Mouse (Mus musculus): ENCODE results near the gene 1700017D01Rik. TPM values are rescaled to one million over a fixed set of nuclear protein-coding genes. Genes with fewer than 3 reads are reported as not detected.
"Not testable (repeated sequence)": the region's sequence is repeated elsewhere in the genome, so short reads cannot be mapped to it uniquely, and the experiment has no call there.

Gene 1700017D01Rik
- polyA plus RNA-seq, 1 experiment from 2014 or later = not detected

DNA sequence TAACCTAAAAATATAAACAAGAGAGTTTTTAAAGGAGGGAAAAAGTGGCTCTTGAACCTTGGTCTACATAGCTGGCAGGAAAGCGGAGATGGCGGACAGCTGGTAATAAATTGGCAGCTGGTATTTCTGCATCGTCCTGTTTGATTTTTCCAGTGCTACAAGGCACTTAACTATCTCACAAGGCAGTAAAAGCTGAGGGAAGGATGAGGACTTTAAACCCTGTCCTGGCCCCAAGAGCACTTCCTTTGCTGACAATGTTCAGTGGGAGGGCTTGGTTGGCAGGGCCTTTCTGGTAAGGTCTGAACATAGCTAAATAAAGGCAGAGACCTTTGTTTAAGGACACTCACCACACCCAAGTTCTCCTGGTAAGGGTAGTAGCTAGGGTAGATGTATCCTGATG lies 60.3 kb downstream of the 1700017D01Rik start:
- Histone ChIP-seq H3K4me1 (no peaks in the 10 kb centered on the region), H3K36me3 (no peaks in the 10 kb centered on the region), H3K27ac (no peak overlapping the region), H3K4me3 (no peak overlapping the region), H3K9me3 (replicated peaks) (no peaks in the 10 kb centered on the region), H3K27me3 (ENCODE audit: low read depth, poor library complexity, severe bottlenecking) (no peaks in the 10 kb centered on the region)
- 86% methylated on average over 3 of the region's 3 CpGs for WGBS
- no peak for DNase-seq (ENCODE audit: low spot score)

DNA sequence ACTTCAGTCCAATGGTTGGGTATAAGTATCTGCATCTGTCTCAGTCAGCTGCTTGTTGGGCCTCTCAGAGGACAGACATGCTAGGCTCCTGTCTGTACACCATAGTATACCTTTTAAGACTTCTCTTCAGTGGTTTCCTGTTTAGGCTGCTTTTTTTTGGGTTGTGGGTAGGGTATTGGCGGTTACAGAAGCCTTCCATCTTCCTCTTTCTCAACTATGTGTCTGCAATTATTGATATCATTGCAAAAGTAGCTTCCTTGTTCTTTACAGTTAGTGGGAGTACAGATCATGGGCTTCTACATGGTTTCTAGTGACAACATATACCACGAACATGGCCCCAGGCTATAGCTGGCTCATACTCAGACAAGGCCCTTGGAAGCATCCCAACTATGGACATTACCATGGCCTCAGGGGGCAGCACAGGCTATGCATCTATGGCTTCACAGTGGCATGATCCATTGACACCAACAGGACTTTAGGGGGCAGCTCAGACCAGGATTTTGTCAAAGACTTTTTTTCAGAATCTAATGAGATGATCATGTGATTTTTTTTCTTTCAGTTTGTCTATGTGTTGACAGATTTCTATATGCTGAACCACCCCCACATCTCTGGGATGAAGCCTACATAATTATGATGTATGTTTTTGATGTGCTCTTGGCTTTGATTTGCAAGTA lies 65.3 kb downstream of the 1700017D01Rik start:
- Histone ChIP-seq H3K4me1 (no peaks in the 10 kb centered on the region), H3K9me3 (replicated peaks) (no peaks in the 10 kb centered on the region), H3K4me3 (no peak overlapping the region), H3K27me3 (ENCODE audit: low read depth, poor library complexity, severe bottlenecking) (no peaks in the 10 kb centered on the region), H3K27ac (no peak overlapping the region), H3K36me3 (no peaks in the 10 kb centered on the region)
- 87% methylated on average over 2 of the region's 2 CpGs for WGBS
- DNase-seq (ENCODE audit: low spot score) = no peak

DNA sequence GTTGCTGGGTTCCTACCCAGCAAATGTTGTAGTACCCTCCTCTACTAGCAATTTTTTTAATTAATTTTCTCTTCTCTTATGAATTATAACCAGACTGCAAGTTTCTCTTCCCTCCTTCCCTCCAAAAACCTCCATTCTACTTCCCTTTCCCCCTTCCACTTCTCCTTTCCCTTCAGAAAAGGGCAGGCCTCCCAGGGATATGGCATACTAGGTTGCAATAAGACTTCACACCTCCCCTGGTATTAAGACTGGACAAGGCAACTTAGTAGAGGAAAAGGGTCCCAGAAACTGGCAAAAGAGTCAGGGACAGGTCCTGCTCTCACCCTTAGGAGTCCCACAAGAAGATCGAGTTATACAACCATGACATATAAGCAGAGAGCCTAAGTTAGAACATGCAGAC lies 69.8 kb downstream of the 1700017D01Rik start:
- no peaks in the 10 kb centered on the region for H3K4me1 ChIP-seq
- WGBS = 87% methylated on average over 1 of the region's 1 CpGs

DNA sequence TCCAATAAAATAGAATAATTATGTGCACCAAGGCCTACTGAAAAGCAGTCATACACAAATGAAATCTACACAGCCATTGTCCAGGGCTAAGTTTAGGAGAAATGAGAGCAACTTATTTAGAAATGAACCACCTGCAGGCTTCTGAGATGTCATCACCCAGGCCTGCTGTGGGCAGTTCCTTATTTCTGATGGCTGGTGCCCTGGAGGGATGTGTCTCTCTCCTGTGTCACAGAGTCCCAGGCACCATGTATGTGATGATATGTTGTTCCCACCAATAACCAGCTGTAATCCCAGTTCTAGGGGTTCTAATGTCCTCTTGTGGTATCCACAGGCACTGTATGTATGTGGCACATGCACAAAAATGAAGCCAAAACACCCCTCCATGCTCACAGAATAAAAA lies 70.7 kb downstream of the 1700017D01Rik start:
- no peaks in the 10 kb centered on the region for H3K4me1 ChIP-seq
- no peak overlapping the region for H3K4me3 ChIP-seq
- H3K36me3 ChIP-seq = no peaks in the 10 kb centered on the region
- DNase-seq (ENCODE audit: low spot score) = no peak
- no peaks in the 10 kb centered on the region for H3K9me3 ChIP-seq (replicated peaks)
- no peaks in the 10 kb centered on the region for H3K27me3 ChIP-seq (ENCODE audit: low read depth, poor library complexity, severe bottlenecking)
- no peak overlapping the region for H3K27ac ChIP-seq

More for the DNA sequence above, 69.8 kb downstream of the 1700017D01Rik start:
- Histone ChIP-seq H3K27ac (no peak overlapping the region), H3K27me3 (ENCODE audit: low read depth, poor library complexity, severe bottlenecking) (no peaks in the 10 kb centered on the region), H3K4me3 (no peak overlapping the region), H3K9me3 (replicated peaks) (no peaks in the 10 kb centered on the region), H3K36me3 (no peaks in the 10 kb centered on the region)
- no peak for DNase-seq (ENCODE audit: low spot score)

DNA sequence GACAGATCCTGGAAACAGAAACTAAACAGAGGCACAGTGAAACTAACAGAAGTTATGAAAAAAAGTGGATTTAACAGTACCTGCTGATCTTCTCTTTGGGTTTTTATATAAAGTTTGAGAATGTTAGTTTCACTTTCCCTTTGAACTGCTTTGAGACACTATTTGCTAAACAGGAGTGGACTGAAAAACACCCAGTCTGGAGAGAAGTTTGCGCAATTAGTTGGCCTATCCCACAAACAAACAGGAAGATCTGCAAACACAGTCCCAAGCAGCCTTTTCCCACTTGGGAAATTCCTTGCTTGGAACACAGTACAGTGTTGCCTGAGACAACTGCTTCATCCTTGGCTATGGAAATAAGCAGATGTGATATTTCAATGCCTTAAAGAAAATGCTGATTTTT lies 75.0 kb downstream of the 1700017D01Rik start:
- H3K9me3 ChIP-seq (replicated peaks); H3K36me3 ChIP-seq; H3K27ac ChIP-seq; H3K4me1 ChIP-seq; DNase-seq (ENCODE audit: low spot score); H3K4me3 ChIP-seq; H3K27me3 ChIP-seq (ENCODE audit: low read depth, poor library complexity, severe bottlenecking): not testable (repeated sequence)
- whole genome bisulfite sequencing = 93% methylated on average over 1 of the region's 1 CpGs

DNA sequence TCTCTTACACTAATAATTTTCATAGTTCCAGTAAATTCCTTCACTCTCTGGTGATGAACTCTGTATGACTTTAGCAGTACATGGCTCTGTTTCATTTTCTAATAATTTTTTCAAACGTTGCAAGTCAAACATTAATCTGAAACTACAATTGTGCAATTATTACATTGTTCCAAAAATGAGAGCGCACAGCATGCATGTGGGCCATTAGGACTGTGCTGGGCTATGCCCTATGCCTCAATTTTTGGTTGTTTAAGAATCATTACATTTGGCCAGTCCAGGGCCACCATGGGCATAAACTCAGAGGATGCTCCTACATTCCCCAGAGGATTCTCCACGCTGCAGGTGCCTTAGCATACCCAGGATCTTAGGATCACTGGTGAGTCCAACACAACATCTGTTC lies 77.4 kb downstream of the 1700017D01Rik start:
- peaks cover 5% of the 10 kb centered on the region; the same call in 1 of the 2 replicates for H3K4me1 ChIP-seq
- H3K4me3 ChIP-seq = no peak overlapping the region
- no peaks in the 10 kb centered on the region for H3K27me3 ChIP-seq (ENCODE audit: low read depth, poor library complexity, severe bottlenecking)
- H3K36me3 ChIP-seq = no peaks in the 10 kb centered on the region
- DNase-seq (ENCODE audit: low spot score) = no peak
- no peaks in the 10 kb centered on the region for H3K9me3 ChIP-seq (replicated peaks)
- H3K27ac ChIP-seq = no peak overlapping the region
- WGBS = 70% methylated on average over 3 of the region's 3 CpGs

DNA sequence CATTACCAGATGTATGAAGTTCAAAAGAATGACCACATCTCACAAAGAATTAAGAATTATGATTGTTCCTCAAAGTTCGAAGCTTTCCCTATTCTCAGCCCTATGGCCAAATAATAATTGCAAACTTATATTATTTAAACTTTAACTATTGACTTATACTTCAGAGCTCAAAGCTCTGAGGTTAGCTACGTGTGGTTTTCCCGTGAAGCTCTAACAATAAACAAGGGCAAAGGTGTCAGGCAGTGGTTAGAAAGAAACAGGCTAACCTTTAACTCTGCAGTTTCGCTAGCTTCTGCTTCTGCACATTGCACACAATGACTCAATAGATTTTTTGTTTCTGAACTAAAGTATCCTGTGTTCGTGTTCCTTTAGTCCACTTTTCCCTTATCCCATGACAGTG lies 77.8 kb downstream of the 1700017D01Rik start:
- no peak for DNase-seq (ENCODE audit: low spot score)

DNA sequence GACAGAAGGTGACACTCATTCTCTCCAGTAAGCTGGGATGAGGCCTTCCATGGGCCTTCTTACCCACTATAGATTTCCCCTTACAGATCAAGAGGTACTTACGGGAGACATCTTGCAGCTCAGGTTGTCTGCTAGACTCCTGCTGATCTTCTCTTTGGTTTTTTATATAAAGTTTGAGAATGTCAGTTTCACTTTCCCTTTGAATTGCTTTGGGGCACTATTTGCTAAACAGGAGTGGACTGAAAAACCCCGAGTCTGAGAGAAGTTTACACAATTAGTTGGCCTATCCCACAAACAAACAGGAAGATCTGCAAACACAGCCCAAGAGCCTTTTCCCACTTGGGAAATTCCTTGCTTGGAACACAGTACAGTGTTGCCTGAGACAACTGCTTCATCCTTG lies 80.4 kb downstream of the 1700017D01Rik start:
- no peak overlapping the region for H3K4me3 ChIP-seq
- peaks cover 5% of the 10 kb centered on the region; the same call in 1 of the 2 replicates for H3K4me1 ChIP-seq
- H3K9me3 ChIP-seq (replicated peaks) = no peaks in the 10 kb centered on the region
- 66% methylated on average over 2 of the region's 2 CpGs for WGBS
- 0 out of 2 replicates have a peak, but pooled peaks cover 6% of the 10 kb centered on the region for H3K27me3 ChIP-seq (ENCODE audit: low read depth, poor library complexity, severe bottlenecking)
- no peaks in the 10 kb centered on the region for H3K36me3 ChIP-seq
- DNase-seq (ENCODE audit: low spot score) = no peak
- no peak overlapping the region for H3K27ac ChIP-seq

More for the DNA sequence above, 77.8 kb downstream of the 1700017D01Rik start:
- Histone ChIP-seq H3K4me3 (no peak overlapping the region), H3K4me1 (peaks cover 5% of the 10 kb centered on the region; the same call in 1 of the 2 replicates), H3K9me3 (replicated peaks) (no peaks in the 10 kb centered on the region), H3K36me3 (no peaks in the 10 kb centered on the region), H3K27ac (no peak overlapping the region), H3K27me3 (ENCODE audit: low read depth, poor library complexity, severe bottlenecking) (no peaks in the 10 kb centered on the region)
- WGBS = 72% methylated on average over 5 of the region's 5 CpGs

DNA sequence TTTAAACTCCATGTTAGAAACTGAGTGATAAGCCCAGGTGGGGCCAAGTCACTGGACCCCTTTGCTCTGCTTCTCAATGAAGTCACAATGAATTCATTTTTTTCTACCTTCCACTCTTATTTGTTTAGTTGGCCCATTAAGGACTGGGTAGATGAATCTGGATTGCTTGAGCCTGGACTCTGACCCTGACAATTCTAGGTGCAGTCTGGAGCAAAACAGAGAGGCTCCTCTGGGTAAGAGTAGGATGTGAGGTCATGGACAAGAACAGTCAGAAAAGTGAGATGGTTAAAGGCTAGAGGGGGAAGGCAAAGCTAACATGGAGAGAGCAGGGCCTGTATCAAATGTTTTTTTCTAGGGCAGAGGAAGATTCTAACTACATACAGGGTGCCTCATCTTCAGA lies 81.2 kb downstream of the 1700017D01Rik start:
- Histone ChIP-seq H3K36me3 (no peaks in the 10 kb centered on the region), H3K27me3 (ENCODE audit: low read depth, poor library complexity, severe bottlenecking) (0 out of 2 replicates have a peak, but pooled peaks cover 6% of the 10 kb centered on the region), H3K27ac (no peak overlapping the region), H3K9me3 (replicated peaks) (no peaks in the 10 kb centered on the region), H3K4me3 (no peak overlapping the region), H3K4me1 (peaks cover 5% of the 10 kb centered on the region; the same call in 1 of the 2 replicates)
- no peak for DNase-seq (ENCODE audit: low spot score)

DNA sequence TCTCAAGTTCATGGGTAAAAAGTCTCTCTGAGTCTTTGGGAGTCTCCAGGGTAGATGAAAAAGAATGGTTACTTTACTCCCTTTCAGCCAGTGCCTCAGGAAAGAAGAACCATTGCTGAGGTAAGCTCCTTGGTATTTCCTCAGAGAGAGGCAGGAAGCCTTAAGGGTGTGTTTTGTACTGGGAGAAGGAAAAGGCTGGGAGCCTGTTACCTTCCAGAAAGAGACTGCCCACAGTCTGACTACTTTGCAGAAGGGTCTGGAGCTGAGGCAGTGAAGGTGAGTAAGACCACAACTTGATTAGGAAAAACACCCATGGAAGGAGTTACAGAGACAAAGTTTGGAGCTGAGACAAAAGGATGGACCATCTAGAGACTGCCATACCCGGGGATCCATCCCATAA lies 82.2 kb downstream of the 1700017D01Rik start:
- Histone ChIP-seq H3K4me3 (no peak overlapping the region), H3K27me3 (ENCODE audit: low read depth, poor library complexity, severe bottlenecking) (0 out of 2 replicates have a peak, but pooled peaks cover 6% of the 10 kb centered on the region), H3K36me3 (no peaks in the 10 kb centered on the region), H3K27ac (no peak overlapping the region), H3K4me1 (peaks cover 5% of the 10 kb centered on the region; the same call in 1 of the 2 replicates), H3K9me3 (replicated peaks) (no peaks in the 10 kb centered on the region)
- 74% methylated on average over 1 of the region's 1 CpGs for WGBS
- DNase-seq (ENCODE audit: low spot score) = no peak

DNA sequence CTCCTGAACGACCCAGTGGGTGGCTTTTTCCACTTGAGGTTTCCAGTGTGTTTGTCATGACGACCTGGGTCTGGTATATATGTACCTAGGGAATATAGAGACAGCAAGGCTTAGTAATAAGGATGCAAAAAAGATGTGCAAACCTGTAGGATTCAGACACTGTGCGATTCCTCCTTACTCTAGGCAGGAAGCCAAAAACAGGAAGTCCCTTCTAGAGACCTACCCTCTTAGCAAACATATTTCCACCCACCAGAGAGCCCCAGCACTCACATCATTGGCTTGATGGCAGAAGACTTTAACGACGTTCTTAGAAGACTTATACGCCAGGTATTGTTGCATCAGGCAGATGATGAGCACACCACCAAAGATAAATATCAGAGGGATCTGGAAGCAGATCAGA lies 82.7 kb downstream of the 1700017D01Rik start:
- 87% methylated on average over 6 of the region's 6 CpGs for WGBS
- H3K4me1 ChIP-seq = peaks cover 5% of the 10 kb centered on the region; the same call in 1 of the 2 replicates
- no peak overlapping the region for H3K27ac ChIP-seq
- H3K9me3 ChIP-seq (replicated peaks) = no peaks in the 10 kb centered on the region
- no peaks in the 10 kb centered on the region for H3K36me3 ChIP-seq
- H3K4me3 ChIP-seq = no peak overlapping the region
- no peak for DNase-seq (ENCODE audit: low spot score)
- 0 out of 2 replicates have a peak, but pooled peaks cover 6% of the 10 kb centered on the region for H3K27me3 ChIP-seq (ENCODE audit: low read depth, poor library complexity, severe bottlenecking)

Data from limb, embryonic 10.5 days (tissue).